Mouse (Mus musculus): Measurements from ENCODE around the gene Rab22a.
"Not testable (repeated sequence)": the region's sequence is repeated elsewhere in the genome, so short reads cannot be mapped to it uniquely, and the experiment has no call there.

The Rab22a gene

GRCm38 (mm10) chr2:173672328-173672896, 12.9 kb downstream of the Rab22a start:
- no peak for DNase-seq

GRCm38 (mm10) chr2:173673469-173673868, 13.9 kb downstream of the Rab22a start:
- no peak for DNase-seq

GRCm38 (mm10) chr2:173678593-173678992, 19.0 kb downstream of the Rab22a start:
- no peak for DNase-seq

- peak; percentile 20 for DNase-seq
Observed at GRCm38 (mm10) chr2:173679217-173679616, 19.7 kb downstream of the Rab22a start.

GRCm38 (mm10) chr2:173680153-173680552, 20.6 kb downstream of the Rab22a start:
- DNase-seq, result no peak

GRCm38 (mm10) chr2:173682773-173683172, 23.2 kb downstream of the Rab22a start:
- no peak for DNase-seq

GRCm38 (mm10) chr2:173685781-173686361, 26.3 kb downstream of the Rab22a start:
- no peak for DNase-seq

- no peak for DNase-seq
Observed at GRCm38 (mm10) chr2:173687363-173687762, 27.8 kb downstream of the Rab22a start.

GRCm38 (mm10) chr2:173689835-173690234, 30.3 kb downstream of the Rab22a start:
- DNase-seq, result no peak

- no peak for DNase-seq
Observed at GRCm38 (mm10) chr2:173691748-173692147, 32.2 kb downstream of the Rab22a start.

GRCm38 (mm10) chr2:173692693-173693092, 33.1 kb downstream of the Rab22a start:
- no peak for DNase-seq

GRCm38 (mm10) chr2:173698850-173699249, 39.3 kb downstream of the Rab22a start:
- no peak for DNase-seq

GRCm38 (mm10) chr2:173702096-173702866, 42.7 kb downstream of the Rab22a start:
- peak; percentile 28 for DNase-seq

GRCm38 (mm10) chr2:173702867-173703237, 43.3 kb downstream of the Rab22a start:
- no peak for DNase-seq

- DNase-seq, result no peak
Observed at GRCm38 (mm10) chr2:173705827-173706551, 46.4 kb downstream of the Rab22a start.

GRCm38 (mm10) chr2:173707626-173708025, 48.1 kb downstream of the Rab22a start:
- not testable (repeated sequence) for DNase-seq

- no peak for DNase-seq
Observed at GRCm38 (mm10) chr2:173710193-173710592, 50.6 kb downstream of the Rab22a start.

GRCm38 (mm10) chr2:173712656-173713055, 53.1 kb downstream of the Rab22a start:
- no peak for DNase-seq

GRCm38 (mm10) chr2:173713241-173713640, 53.7 kb downstream of the Rab22a start:
- no peak for DNase-seq

- no peak for DNase-seq
Observed at GRCm38 (mm10) chr2:173714620-173715218, 55.2 kb downstream of the Rab22a start.

- no peak for DNase-seq
Observed at GRCm38 (mm10) chr2:173716966-173717365, 57.4 kb downstream of the Rab22a start.

GRCm38 (mm10) chr2:173719115-173719514, 59.6 kb downstream of the Rab22a start, which contains the start of gene 1700010B08Rik:
Gene 1700010B08Rik, plus strand, starts transcription at chr2:173719415.
- not testable (repeated sequence) for DNase-seq

Data from lung, postnatal 14 days (tissue).